Mouse (Mus musculus): ENCODE data around the gene Ccr7. TPM values are rescaled to one million over a fixed set of nuclear protein-coding genes. Genes with fewer than 3 reads are reported as not detected.

Gene Ccr7
- total RNA-seq, 1 experiment, result 1.4 TPM

DNA sequence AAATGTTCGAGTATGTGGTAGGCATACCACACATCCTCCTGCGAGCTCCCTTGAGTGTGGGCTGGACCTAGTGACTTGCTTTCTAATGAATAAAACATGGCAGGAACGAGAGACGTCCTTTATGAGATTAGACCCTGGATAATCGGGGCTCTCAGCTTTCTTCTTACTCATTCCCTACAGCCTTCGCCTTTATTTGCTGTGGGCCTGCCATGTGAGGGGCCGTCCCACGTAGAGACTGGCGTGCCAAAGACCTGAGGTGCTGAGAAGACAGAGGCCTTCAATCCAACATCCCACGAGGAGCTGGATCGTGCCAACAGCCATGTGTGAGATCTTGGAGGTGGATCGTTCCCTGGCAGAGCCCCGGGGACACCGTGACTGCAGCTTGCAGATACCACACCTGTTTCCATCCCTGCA, 33.7 kb downstream of the Ccr7 start:
- H3K4me1 ChIP-seq (ENCODE audit: control insufficient read depth in 2 of 2, insufficient read depth in 2 of 2, low read length in 2 of 2, poor library complexity in 1 of 2), result peaks cover 3 to 7% of the 10 kb centered on the region in 2 experiments; a peak in 1 of 4 replicates

DNA sequence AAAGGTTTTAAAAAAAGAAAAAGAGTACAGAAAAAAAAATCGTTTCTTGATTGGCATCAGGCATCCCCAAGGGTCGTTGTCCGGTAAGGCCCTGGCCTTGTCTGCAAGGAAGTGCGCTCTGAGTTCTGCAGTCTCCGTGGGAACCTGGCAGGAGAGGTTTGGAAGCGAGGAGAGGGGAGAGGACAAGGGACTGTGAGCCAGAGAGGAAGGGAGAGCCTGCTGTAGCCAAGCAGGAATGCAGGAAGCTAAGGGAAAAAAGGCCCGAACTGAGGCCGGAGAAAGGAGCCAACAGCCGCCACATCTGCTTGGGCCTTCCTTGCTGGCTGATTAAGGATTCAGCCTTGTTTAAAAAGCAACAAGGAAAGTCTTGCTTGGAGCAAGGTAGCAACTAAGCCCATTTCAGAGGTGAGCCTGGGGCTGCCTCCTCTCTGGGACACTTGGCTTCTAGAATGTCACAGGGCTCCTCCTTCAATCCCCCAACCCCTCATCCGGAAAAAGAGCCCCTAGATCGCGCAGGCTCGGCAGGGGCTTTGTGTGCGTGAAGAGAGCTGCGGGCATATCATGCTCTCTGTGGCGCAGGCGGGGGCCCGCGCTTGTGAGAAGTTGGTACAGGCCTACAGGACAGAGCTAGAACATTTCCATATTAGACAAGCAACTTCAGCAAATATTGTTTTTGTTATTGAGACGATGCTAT, 34.2 kb downstream of the Ccr7 start:
- no peak for TF ChIP-seq MAFK (IDR thresholded peaks at IDR 0.05; ENCODE audit: insufficient read depth, low read depth, low read length)
- no peak for TF ChIP-seq HCFC1 (IDR thresholded peaks at IDR 0.05; ENCODE audit: borderline replicate concordance, insufficient read depth, low read length)
- TF ChIP-seq CHD2 (IDR thresholded peaks at IDR 0.05; ENCODE audit: low read depth, low read length), result no peak
- no peak for TF ChIP-seq ZC3H11A (IDR thresholded peaks at IDR 0.05; ENCODE audit: borderline replicate concordance, low read depth, low read length)
- TF ChIP-seq ZNF384 (IDR thresholded peaks at IDR 0.05; ENCODE audit: low read depth, low read length), result no peak
- Histone ChIP-seq H3K4me1 (ENCODE audit: control insufficient read depth in 2 of 2, insufficient read depth in 2 of 2, low read length in 2 of 2, poor library complexity in 1 of 2) (peaks cover 3 to 7% of the 10 kb centered on the region in 2 experiments; a peak in 1 of 4 replicates), H3K27ac (ENCODE audit: insufficient read depth, low read depth, low read length, poor library complexity, severe bottlenecking) (no peak overlapping the region), H3K4me3 (ENCODE audit: insufficient read depth in 1 of 2, low read depth in 1 of 2, low read length in 2 of 2, poor library complexity in 1 of 2, severe bottlenecking in 1 of 2) (peak overlapping the region in 1 of 2 experiments; percentile 27; a peak in 2 of 4 replicates), H3K36me3 (ENCODE audit: control insufficient read depth, insufficient read depth, low read length, poor library complexity, severe bottlenecking) (no peaks in the 10 kb centered on the region), H3K9ac (ENCODE audit: insufficient read depth, low read depth, low read length, poor library complexity, severe bottlenecking) (peak overlapping the region; percentile 1; the same call in 1 of the 2 replicates), H3K9me3 (ENCODE audit: control insufficient read depth, insufficient read depth, low read depth, low read length) (no peaks in the 10 kb centered on the region)
- in situ Hi-C loops (cut with MboI; ENCODE audit: low sequenced_read_pairs in 2 of 2, unreplicated experiment in 2 of 2), result no loop called here
- no peak for DNase-seq (ENCODE audit: low read depth, low spot score)

More for the DNA sequence above, 33.7 kb downstream of the Ccr7 start:
- no peak overlapping the region for H3K27ac ChIP-seq (ENCODE audit: insufficient read depth, low read depth, low read length, poor library complexity, severe bottlenecking)
- no peaks in the 10 kb centered on the region for H3K9me3 ChIP-seq (ENCODE audit: control insufficient read depth, insufficient read depth, low read depth, low read length)
- H3K36me3 ChIP-seq (ENCODE audit: control insufficient read depth, insufficient read depth, low read length, poor library complexity, severe bottlenecking), result no peaks in the 10 kb centered on the region
- in situ Hi-C loops (cut with MboI; ENCODE audit: low sequenced_read_pairs in 2 of 2, unreplicated experiment in 2 of 2), result no loop called here
- no peak for DNase-seq (ENCODE audit: low read depth, low spot score)
- no peak overlapping the region for H3K9ac ChIP-seq (ENCODE audit: insufficient read depth, low read depth, low read length, poor library complexity, severe bottlenecking)
- no peak overlapping the region for H3K4me3 ChIP-seq (ENCODE audit: insufficient read depth in 1 of 2, low read depth in 1 of 2, low read length in 2 of 2, poor library complexity in 1 of 2, severe bottlenecking in 1 of 2)
- TF ChIP-seq MAFK (IDR thresholded peaks at IDR 0.05; ENCODE audit: insufficient read depth, low read depth, low read length), result no peak
- no peak for TF ChIP-seq CHD2 (IDR thresholded peaks at IDR 0.05; ENCODE audit: low read depth, low read length)
- no peak for TF ChIP-seq ZNF384 (IDR thresholded peaks at IDR 0.05; ENCODE audit: low read depth, low read length)
- TF ChIP-seq HCFC1 (IDR thresholded peaks at IDR 0.05; ENCODE audit: borderline replicate concordance, insufficient read depth, low read length), result no peak
- TF ChIP-seq ZC3H11A (IDR thresholded peaks at IDR 0.05; ENCODE audit: borderline replicate concordance, low read depth, low read length), result no peak

DNA sequence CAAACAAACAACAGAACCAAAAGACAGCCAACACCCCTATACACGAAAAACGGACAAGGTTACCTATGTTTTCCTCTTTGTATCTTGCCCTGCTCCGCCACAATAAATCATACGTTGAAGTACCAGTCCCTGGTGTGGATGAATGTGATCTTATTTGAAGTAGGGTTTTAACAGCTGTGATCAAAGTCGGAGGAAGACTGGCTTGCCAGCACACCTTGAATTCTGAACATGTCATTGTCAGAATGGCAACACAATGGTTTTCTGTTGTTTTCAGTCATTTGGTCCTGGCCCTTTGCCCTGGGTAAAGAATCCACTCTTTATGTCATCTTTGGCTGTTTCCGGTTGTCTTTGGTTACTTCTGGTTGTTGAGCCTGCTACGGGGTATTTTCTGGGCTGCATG, 35.9 kb downstream of the Ccr7 start:
- Histone ChIP-seq H3K4me1 (ENCODE audit: control insufficient read depth in 2 of 2, insufficient read depth in 2 of 2, low read length in 2 of 2, poor library complexity in 1 of 2) (peaks cover 3 to 5% of the 10 kb centered on the region in 2 experiments; a peak in 1 of 4 replicates), H3K4me3 (ENCODE audit: insufficient read depth in 1 of 2, low read depth in 1 of 2, low read length in 2 of 2, poor library complexity in 1 of 2, severe bottlenecking in 1 of 2) (no peak overlapping the region), H3K9ac (ENCODE audit: insufficient read depth, low read depth, low read length, poor library complexity, severe bottlenecking) (no peak overlapping the region), H3K9me3 (ENCODE audit: control insufficient read depth, insufficient read depth, low read depth, low read length) (no peaks in the 10 kb centered on the region), H3K36me3 (ENCODE audit: control insufficient read depth, insufficient read depth, low read length, poor library complexity, severe bottlenecking) (no peaks in the 10 kb centered on the region), H3K27ac (ENCODE audit: insufficient read depth, low read depth, low read length, poor library complexity, severe bottlenecking) (no peak overlapping the region)
- in situ Hi-C loops (cut with MboI; ENCODE audit: low sequenced_read_pairs in 2 of 2, unreplicated experiment in 2 of 2), result no loop called here
- no peak for DNase-seq (ENCODE audit: low read depth, low spot score)
- TF ChIP-seq ZNF384 (IDR thresholded peaks at IDR 0.05; ENCODE audit: low read depth, low read length), result no peak
- TF ChIP-seq CHD2 (IDR thresholded peaks at IDR 0.05; ENCODE audit: low read depth, low read length), result no peak

DNA sequence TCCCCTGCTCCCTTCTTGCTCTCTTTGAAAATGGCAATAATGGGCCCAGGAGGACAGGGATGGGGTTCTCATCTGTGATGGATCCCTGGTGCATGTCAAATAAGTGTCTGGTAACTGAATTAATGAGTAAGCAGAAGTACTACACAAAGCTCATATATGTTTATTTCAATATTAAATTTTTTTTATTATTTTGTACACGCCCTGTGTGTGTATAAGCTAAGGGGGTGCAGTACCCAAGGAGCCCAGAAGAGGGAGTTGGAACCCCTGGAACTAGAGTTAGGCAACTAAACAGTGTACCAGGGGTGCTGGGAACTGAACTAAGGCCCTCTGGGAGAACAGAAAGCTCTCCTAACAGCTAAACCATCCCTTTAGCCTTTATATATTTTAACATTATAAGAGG, 36.5 kb downstream of the Ccr7 start:
- TF ChIP-seq ZC3H11A (IDR thresholded peaks at IDR 0.05; ENCODE audit: borderline replicate concordance, low read depth, low read length), result no peak
- TF ChIP-seq ZNF384 (IDR thresholded peaks at IDR 0.05; ENCODE audit: low read depth, low read length), result no peak
- TF ChIP-seq MAFK (IDR thresholded peaks at IDR 0.05; ENCODE audit: insufficient read depth, low read depth, low read length), result no peak
- no peak for TF ChIP-seq HCFC1 (IDR thresholded peaks at IDR 0.05; ENCODE audit: borderline replicate concordance, insufficient read depth, low read length)
- TF ChIP-seq CHD2 (IDR thresholded peaks at IDR 0.05; ENCODE audit: low read depth, low read length), result no peak
- Histone ChIP-seq H3K9ac (ENCODE audit: insufficient read depth, low read depth, low read length, poor library complexity, severe bottlenecking) (no peak overlapping the region), H3K4me3 (ENCODE audit: insufficient read depth in 1 of 2, low read depth in 1 of 2, low read length in 2 of 2, poor library complexity in 1 of 2, severe bottlenecking in 1 of 2) (no peak overlapping the region), H3K9me3 (ENCODE audit: control insufficient read depth, insufficient read depth, low read depth, low read length) (no peaks in the 10 kb centered on the region), H3K27ac (ENCODE audit: insufficient read depth, low read depth, low read length, poor library complexity, severe bottlenecking) (no peak overlapping the region), H3K36me3 (ENCODE audit: control insufficient read depth, insufficient read depth, low read length, poor library complexity, severe bottlenecking) (no peaks in the 10 kb centered on the region), H3K4me1 (ENCODE audit: control insufficient read depth in 2 of 2, insufficient read depth in 2 of 2, low read length in 2 of 2, poor library complexity in 1 of 2) (peaks cover 3 to 5% of the 10 kb centered on the region in 2 experiments; a peak in 1 of 4 replicates)
- no peak for DNase-seq (ENCODE audit: low read depth, low spot score)
- in situ Hi-C loops (cut with MboI; ENCODE audit: low sequenced_read_pairs in 2 of 2, unreplicated experiment in 2 of 2), result no loop called here
